Mouse (Mus musculus) ZHBTc4 (cell line): ENCODE measurements around the gene Cerkl.

Experiments
- DNase-seq: peaks from one replicate; pipeline ENCODE4 v3.0.0-alpha.2; 2011; ENCODE audit warnings: low read depth, low spot score

Cerkl gene

GRCm38 (mm10) chr2:79316182-79316880 lies 140.3 kb downstream of the Cerkl start:
- DNase-seq, result no peak

GRCm38 (mm10) chr2:79315108-79315507 lies 141.5 kb downstream of the Cerkl start:
- DNase-seq, result no peak

- DNase-seq, result no peak
Observed at GRCm38 (mm10) chr2:79312499-79312898, 144.1 kb downstream of the Cerkl start.

- DNase-seq, result no peak
Observed at GRCm38 (mm10) chr2:79309454-79310118, 147.0 kb downstream of the Cerkl start.

GRCm38 (mm10) chr2:79307549-79307948 lies 149.0 kb downstream of the Cerkl start:
- no peak for DNase-seq

- DNase-seq, result no peak
Observed at GRCm38 (mm10) chr2:79302398-79302797, 154.2 kb downstream of the Cerkl start.

- DNase-seq, result no peak
Observed at GRCm38 (mm10) chr2:79292431-79292830, 164.2 kb downstream of the Cerkl start.

- DNase-seq, result no peak
Observed at GRCm38 (mm10) chr2:79291922-79292321, 164.7 kb downstream of the Cerkl start.

GRCm38 (mm10) chr2:79290149-79290548 lies 166.4 kb downstream of the Cerkl start:
- no peak for DNase-seq

- DNase-seq, result no peak
Observed at GRCm38 (mm10) chr2:79284206-79284605, 172.4 kb downstream of the Cerkl start.
